Mouse (Mus musculus): ENCODE results near the gene Adra1b.

The Adra1b gene

GRCm38 (mm10) chr11:43901051-43901654, at the start of gene Adra1b:
TSS of gene Adra1b (minus strand) at chr11:43901210.
- no peak for DNase-seq

- DNase-seq: no peak
Observed at GRCm38 (mm10) chr11:43950274-43950673, 49.3 kb upstream of the Adra1b start.

GRCm38 (mm10) chr11:43943781-43944180, 42.8 kb upstream of the Adra1b start:
- no peak for DNase-seq

GRCm38 (mm10) chr11:43943167-43943566, 42.2 kb upstream of the Adra1b start:
- no peak for DNase-seq

- DNase-seq: no peak
Observed at GRCm38 (mm10) chr11:43940501-43941202, 39.6 kb upstream of the Adra1b start.

GRCm38 (mm10) chr11:43936023-43936422, 35.0 kb upstream of the Adra1b start:
- no peak for DNase-seq

GRCm38 (mm10) chr11:43933480-43933879, 32.5 kb upstream of the Adra1b start:
- DNase-seq: no peak

GRCm38 (mm10) chr11:43933000-43933399, 32.0 kb upstream of the Adra1b start:
- DNase-seq: no peak

GRCm38 (mm10) chr11:43930191-43930590, 29.2 kb upstream of the Adra1b start:
- no peak for DNase-seq

- no peak for DNase-seq
Observed at GRCm38 (mm10) chr11:43929706-43930105, 28.7 kb upstream of the Adra1b start.

GRCm38 (mm10) chr11:43929178-43929577, 28.2 kb upstream of the Adra1b start:
- no peak for DNase-seq

GRCm38 (mm10) chr11:43927133-43927815, 26.3 kb upstream of the Adra1b start:
- no peak for DNase-seq

GRCm38 (mm10) chr11:43926163-43926562, 25.2 kb upstream of the Adra1b start:
- no peak for DNase-seq

GRCm38 (mm10) chr11:43925584-43925983, 24.6 kb upstream of the Adra1b start:
- no peak for DNase-seq

- no peak for DNase-seq
Observed at GRCm38 (mm10) chr11:43921701-43922100, 20.7 kb upstream of the Adra1b start.

GRCm38 (mm10) chr11:43919492-43920055, 18.6 kb upstream of the Adra1b start:
- DNase-seq: no peak

- no peak for DNase-seq
Observed at GRCm38 (mm10) chr11:43914552-43915447, 13.8 kb upstream of the Adra1b start.

GRCm38 (mm10) chr11:43912136-43912888, 11.3 kb upstream of the Adra1b start:
- DNase-seq: no peak

GRCm38 (mm10) chr11:43911646-43912045, 10.6 kb upstream of the Adra1b start:
- DNase-seq: no peak

GRCm38 (mm10) chr11:43903351-43903750, 2.3 kb upstream of the Adra1b start:
- no peak for DNase-seq

- DNase-seq: no peak
Observed at GRCm38 (mm10) chr11:43899696-43900095, 1.3 kb downstream of the Adra1b start.

GRCm38 (mm10) chr11:43895323-43895722, 5.7 kb downstream of the Adra1b start:
- no peak for DNase-seq
